Mouse (Mus musculus) ES-Bruce4 (cell line): ENCODE results near the gene 2700049A03Rik. TPM values are rescaled to one million over a fixed set of nuclear protein-coding genes. Genes with fewer than 3 reads are reported as not detected.

Experiments used
- H3K27ac ChIP-seq: 2 replicates; pipeline ENCODE4 v1.5.1; 2012; ENCODE audit warnings: low read length, inconsistent platforms; ENCODE audit not compliant: insufficient read depth
- H3K27me3 ChIP-seq: 2 replicates; pipeline ENCODE4 v1.6.1; 2012; ENCODE audit warnings: mild to moderate bottlenecking, low read length, inconsistent platforms; ENCODE audit not compliant: control insufficient read depth, poor library complexity, insufficient read depth, severe bottlenecking
- H3K36me3 ChIP-seq: 2 replicates; pipeline ENCODE4 v1.6.1; 2012; ENCODE audit warnings: inconsistent platforms, mild to moderate bottlenecking, low read length, moderate library complexity; ENCODE audit not compliant: control insufficient read depth, poor library complexity, insufficient read depth, severe bottlenecking
- H3K4me1 ChIP-seq: one replicate; pipeline ENCODE4 v1.8.1; 2011; ENCODE audit warnings: low read length; ENCODE audit not compliant: control insufficient read depth, insufficient read depth
- H3K4me3 ChIP-seq: 2 replicates; pipeline ENCODE4 v1.5.1; 2011; ENCODE audit warnings: low read depth, mild to moderate bottlenecking, low read length
- H3K9ac ChIP-seq: 2 replicates; pipeline ENCODE4 v1.6.1; 2012; ENCODE audit warnings: low read depth, mild to moderate bottlenecking, inconsistent platforms; ENCODE audit not compliant: poor library complexity, severe bottlenecking
- H3K9me3 ChIP-seq: replicated peaks from 2 replicates; pipeline ENCODE4 v1.6.1; 2012; ENCODE audit warnings: mild to moderate bottlenecking, low read length, inconsistent platforms; ENCODE audit not compliant: control insufficient read depth, poor library complexity, insufficient read depth, severe bottlenecking
- CTCF ChIP-seq: IDR thresholded peaks from one replicate; pipeline ENCODE4 v1.8.1; 2011; ENCODE audit warnings: low read depth, low read length
- EP300 ChIP-seq: IDR thresholded peaks from 2 replicates; pipeline ENCODE4 v1.6.1; 2011; ENCODE audit warnings: low read depth, low read length; ENCODE audit not compliant: insufficient read depth
- POLR2A ChIP-seq: IDR thresholded peaks from one replicate; pipeline ENCODE4 v1.8.1; 2011; ENCODE audit warnings: low read length; ENCODE audit not compliant: insufficient read depth
- polyA plus RNA-seq: library from polyadenylated mRNA; stranded (reverse); fragments of >200 nt; gene quantifications from 2 replicates; pipeline ENCODE4 v1.2.4, GENCODE M21; 2011; ENCODE audit warnings: low read depth; ENCODE audit not compliant: missing spikeins, insufficient read depth, insufficient read length

2700049A03Rik gene
- polyA plus RNA-seq, 1 experiment, result 36.2 TPM

DNA sequence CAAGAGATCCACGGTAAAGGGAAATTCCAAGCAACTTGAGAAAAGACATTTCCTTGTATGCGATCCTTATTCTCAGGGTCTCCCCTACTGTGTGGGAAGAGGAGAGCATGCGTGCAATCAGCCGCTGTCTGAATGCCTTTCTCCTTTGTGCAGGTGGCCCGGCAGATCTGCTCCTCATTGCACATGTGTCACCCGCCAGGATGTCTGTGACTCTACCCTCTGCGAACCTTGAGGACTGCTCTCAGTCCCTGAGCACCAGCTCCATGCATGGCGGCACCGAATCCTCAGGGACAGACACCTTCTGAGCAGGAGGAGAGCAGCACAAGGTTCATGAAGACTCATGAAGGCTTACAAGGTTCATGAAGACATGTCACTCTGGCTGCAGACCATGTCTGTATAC lies 106.1 kb downstream of the 2700049A03Rik start:
- TF ChIP-seq EP300 (no peak), CTCF (no peak), POLR2A (no peak)
- Histone ChIP-seq H3K4me3 (no peak overlapping the region), H3K27ac (no peak overlapping the region), H3K36me3 (peaks cover 5% of the 10 kb centered on the region), H3K9ac (no peak overlapping the region), H3K27me3 (no peaks in the 10 kb centered on the region), H3K9me3 (peaks cover 54% of the 10 kb centered on the region), H3K4me1 (no peaks in the 10 kb centered on the region)

DNA sequence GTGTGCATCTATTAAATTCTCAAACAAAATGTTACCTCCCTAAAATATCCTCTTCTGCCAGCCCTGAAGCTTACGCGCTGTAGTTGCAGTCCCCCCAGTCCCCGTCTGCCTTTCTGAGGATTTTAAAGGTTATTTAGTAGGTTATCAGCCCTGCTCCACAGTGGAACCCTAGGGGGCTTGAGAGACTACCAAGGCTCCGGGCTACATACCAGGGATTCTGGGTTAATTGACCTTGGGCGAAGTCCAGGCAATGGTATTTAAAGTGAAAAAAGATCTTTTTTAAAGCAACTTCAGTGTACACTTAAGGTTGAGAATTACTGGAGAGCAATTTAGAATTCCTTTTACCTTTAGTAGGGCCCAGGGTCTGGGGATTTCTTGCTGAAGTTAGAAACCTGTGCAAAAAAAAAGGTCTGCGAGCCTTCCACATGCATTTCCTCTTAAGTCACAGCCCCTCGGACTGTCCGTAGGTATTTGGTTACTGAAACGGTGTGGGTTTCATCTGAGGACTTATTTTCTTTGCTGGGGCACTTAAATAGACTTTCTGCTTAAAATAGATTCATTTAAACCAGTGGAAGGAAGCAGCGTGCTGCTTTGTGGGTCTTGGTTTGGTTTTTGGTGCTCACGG lies 108.2 kb downstream of the 2700049A03Rik start:
- no peak overlapping the region for H3K9ac ChIP-seq
- H3K4me3 ChIP-seq, result no peak overlapping the region
- peaks cover 53% of the 10 kb centered on the region for H3K9me3 ChIP-seq
- peaks cover 5% of the 10 kb centered on the region for H3K36me3 ChIP-seq
- H3K27ac ChIP-seq, result no peak overlapping the region
- no peaks in the 10 kb centered on the region for H3K27me3 ChIP-seq
- no peaks in the 10 kb centered on the region for H3K4me1 ChIP-seq
- TF ChIP-seq EP300, result no peak
- no peak for TF ChIP-seq POLR2A
- no peak for TF ChIP-seq CTCF

DNA sequence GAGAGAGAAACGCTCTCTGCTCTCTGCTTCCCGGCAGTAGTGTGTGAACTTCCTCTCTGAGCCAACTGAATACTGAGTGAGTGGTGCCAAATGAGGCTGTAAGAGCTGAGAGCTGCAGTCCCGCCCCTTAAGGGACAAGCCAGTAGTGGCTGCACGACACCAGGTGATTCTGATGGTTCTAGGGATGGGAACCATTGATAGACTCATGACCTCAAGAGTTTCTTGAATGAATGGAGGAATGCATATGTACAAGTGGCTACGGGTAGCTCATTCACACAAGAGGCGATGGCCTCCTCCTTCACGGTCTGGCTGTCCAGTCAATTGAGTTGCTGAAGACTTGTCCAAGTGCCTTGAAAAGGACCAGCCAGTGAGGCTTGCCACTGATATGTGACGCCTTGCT lies 110.5 kb downstream of the 2700049A03Rik start:
- Histone ChIP-seq H3K27ac (no peak overlapping the region), H3K36me3 (peaks cover 5% of the 10 kb centered on the region), H3K27me3 (no peaks in the 10 kb centered on the region), H3K9me3 (peaks cover 31% of the 10 kb centered on the region), H3K4me3 (no peak overlapping the region), H3K4me1 (no peaks in the 10 kb centered on the region), H3K9ac (no peak overlapping the region)
- TF ChIP-seq CTCF, result no peak
- TF ChIP-seq POLR2A, result no peak
- no peak for TF ChIP-seq EP300

DNA sequence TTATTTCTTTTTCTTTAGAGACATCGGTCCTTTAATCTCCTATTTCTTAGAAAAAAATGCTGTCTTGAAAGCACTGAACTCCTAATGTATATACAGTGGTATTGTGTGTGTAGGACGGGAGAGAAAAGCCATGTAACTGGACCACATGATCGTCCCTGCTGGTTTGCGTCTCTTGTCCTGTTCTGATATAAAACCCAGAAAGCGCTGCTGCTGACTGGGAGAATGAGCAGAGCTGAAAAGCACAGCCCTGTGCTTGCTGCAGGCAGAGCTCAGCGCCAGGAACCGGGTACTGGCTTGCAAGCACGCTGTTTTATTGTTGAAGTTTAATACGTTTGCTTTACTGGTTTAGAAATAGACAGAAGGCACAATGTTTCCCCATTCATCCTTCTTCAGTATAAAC lies 112.7 kb downstream of the 2700049A03Rik start:
- Histone ChIP-seq H3K9me3 (peaks cover 9% of the 10 kb centered on the region), H3K27ac (no peak overlapping the region), H3K27me3 (no peaks in the 10 kb centered on the region), H3K36me3 (no peaks in the 10 kb centered on the region), H3K4me1 (no peaks in the 10 kb centered on the region), H3K9ac (no peak overlapping the region), H3K4me3 (no peak overlapping the region)
- TF ChIP-seq CTCF, result no peak
- TF ChIP-seq EP300, result no peak
- no peak for TF ChIP-seq POLR2A

DNA sequence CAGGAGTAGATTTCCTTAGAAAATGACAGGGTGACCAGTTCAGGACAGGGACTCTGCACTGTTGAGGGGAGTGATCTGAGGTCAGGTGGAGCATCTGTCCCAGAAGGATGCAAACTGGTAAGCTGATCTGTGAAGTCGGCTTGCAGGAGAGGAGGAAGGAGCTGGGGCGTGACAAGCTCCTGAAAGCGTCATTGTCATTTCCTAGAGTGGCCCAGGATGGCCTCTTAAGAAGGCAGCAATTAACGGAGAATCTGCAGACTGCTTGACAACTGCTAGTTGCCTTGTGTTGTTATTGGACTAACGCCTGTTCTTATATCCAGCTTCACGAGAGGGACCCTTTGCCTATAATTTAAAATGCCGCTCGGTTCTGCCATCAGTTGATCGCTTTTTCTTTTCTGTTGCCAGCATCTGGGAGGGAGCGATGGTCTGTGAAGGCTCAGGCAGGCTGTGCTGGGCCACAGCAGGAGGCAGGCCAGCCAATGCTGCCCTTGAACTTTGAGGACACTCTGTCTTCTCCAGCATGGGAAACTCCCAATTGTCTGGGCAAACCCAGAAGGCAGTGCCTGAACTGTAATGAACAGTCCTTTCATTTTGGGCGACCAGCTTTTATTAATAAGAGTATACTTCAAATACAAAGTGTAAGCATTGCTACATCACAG lies 116.0 kb downstream of the 2700049A03Rik start:
- no peaks in the 10 kb centered on the region for H3K27me3 ChIP-seq
- no peaks in the 10 kb centered on the region for H3K36me3 ChIP-seq
- H3K27ac ChIP-seq, result no peak overlapping the region
- H3K4me1 ChIP-seq, result no peaks in the 10 kb centered on the region
- H3K4me3 ChIP-seq, result no peak overlapping the region
- no peak overlapping the region for H3K9ac ChIP-seq
- H3K9me3 ChIP-seq, result no peaks in the 10 kb centered on the region
- TF ChIP-seq CTCF, result no peak
- TF ChIP-seq EP300, result no peak
- TF ChIP-seq POLR2A, result no peak

DNA sequence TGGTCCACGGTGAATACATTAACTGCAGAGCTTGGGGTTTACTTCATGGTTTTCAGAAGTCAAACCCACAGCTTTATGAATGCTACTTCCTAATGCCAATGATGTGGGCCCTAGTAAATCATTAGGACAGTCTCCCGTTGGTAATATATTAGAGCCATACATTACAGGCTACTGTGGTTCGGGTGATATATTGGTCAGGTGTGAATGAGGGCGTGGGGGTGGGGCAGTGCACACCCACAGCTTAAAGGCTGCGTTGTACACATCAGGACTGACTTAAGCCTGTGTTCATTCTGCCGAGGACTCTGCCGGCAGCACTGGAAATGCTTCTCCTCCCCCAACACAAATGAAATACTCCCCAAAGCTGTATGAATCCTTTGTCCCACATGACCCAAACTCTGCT lies 118.1 kb downstream of the 2700049A03Rik start:
- Histone ChIP-seq H3K9me3 (no peaks in the 10 kb centered on the region), H3K9ac (no peak overlapping the region), H3K27ac (no peak overlapping the region)

More for the DNA sequence above, 118.1 kb downstream of the 2700049A03Rik start:
- TF ChIP-seq EP300 (no peak), POLR2A (no peak), CTCF (no peak)
- no peaks in the 10 kb centered on the region for H3K4me1 ChIP-seq
- H3K36me3 ChIP-seq, result no peaks in the 10 kb centered on the region
- no peak overlapping the region for H3K4me3 ChIP-seq
- no peaks in the 10 kb centered on the region for H3K27me3 ChIP-seq
